Mouse (Mus musculus) stomach, embryonic 14.5 days (tissue): ENCODE results near the gene Olfr418. TPM values are rescaled to one million over a fixed set of nuclear protein-coding genes. Genes with fewer than 3 reads are reported as not detected.
"Not testable (repeated sequence)": the region's sequence is repeated elsewhere in the genome, so short reads cannot be mapped to it uniquely, and the experiment has no call there.

Source experiments
- ATAC-seq: fragments of 200-750 bp; cut with Nextera tagmentation; 2 replicates; pipeline ENCODE4 v1.8.0; 2017; ENCODE audit warnings: low read depth, moderate TSS enrichment; ENCODE audit not compliant: insufficient number of reproducible peaks, insufficient read depth, low FRiP score
- H3K27ac ChIP-seq: fragments of 300-500 bp; sonication (generic); 2 replicates; pipeline ENCODE4 v1.5.1; 2014; ENCODE audit warnings: mild to moderate bottlenecking, low read length, moderate library complexity, mixed read lengths
- H3K27me3 ChIP-seq: fragments of 300-500 bp; sonication (generic); 2 replicates; pipeline ENCODE4 v1.6.1; 2014; ENCODE audit warnings: low read length, control low read depth, mixed read lengths; ENCODE audit not compliant: control insufficient read depth, insufficient read depth
- H3K36me3 ChIP-seq: fragments of 300-500 bp; sonication (generic); 2 replicates; pipeline ENCODE4 v1.6.1; 2014; ENCODE audit warnings: mild to moderate bottlenecking, control low read depth, low read length, moderate library complexity, mixed read lengths; ENCODE audit not compliant: control insufficient read depth, insufficient read depth
- H3K4me1 ChIP-seq: fragments of 300-500 bp; sonication (generic); 2 replicates; pipeline ENCODE4 v1.6.1; 2014; ENCODE audit warnings: low read length, control low read depth, mixed read lengths; ENCODE audit not compliant: control insufficient read depth, insufficient read depth
- H3K4me2 ChIP-seq: fragments of 300-500 bp; sonication (generic); replicated peaks from 2 replicates; pipeline ENCODE4 v1.6.1; 2014; ENCODE audit warnings: low read depth, low read length, control low read depth
- H3K4me3 ChIP-seq: fragments of 300-500 bp; sonication (generic); 2 replicates; pipeline ENCODE4 v1.5.1; 2014; ENCODE audit warnings: low read depth, low read length, control low read depth
- H3K9ac ChIP-seq: fragments of 300-500 bp; sonication (generic); replicated peaks from 2 replicates; pipeline ENCODE4 v1.6.1; 2014; ENCODE audit warnings: low read depth, mild to moderate bottlenecking, control low read depth, low read length, moderate library complexity, mixed read lengths
- H3K9me3 ChIP-seq: fragments of 300-500 bp; sonication (generic); 2 replicates; pipeline ENCODE4 v1.6.1; 2016; ENCODE audit warnings: low read depth, low read length, control low read depth; ENCODE audit not compliant: control insufficient read depth
- WGBS: fragments of 180-500 bp; shearing (Covaris S2); extraction: QIAGEN DNeasy Blood & Tissue Kit; methylation state at CpG from one replicate; pipeline ENCODE4 v1.1.7; 2014; 5-methylcytosine and 5-hydroxymethylcytosine counted together
- polyA plus RNA-seq: library from polyadenylated mRNA; unstranded; fragments of >200 nt; fragmentation: Nextera tagmentation; extraction: Ambion mirVana; gene quantifications from 2 replicates; pipeline ENCODE4 v1.2.1, GENCODE M21; 2014

Olfr418 gene
- not detected in 2 replicates for polyA plus RNA-seq

GRCm38 (mm10) chr1:173265701-173266100, at the start of gene Olfr418:
Gene Olfr418, plus strand, starts transcription at chr1:173266001.
- Histone ChIP-seq H3K36me3 (no peaks in the 10 kb centered on the region), H3K9me3 (no peaks in the 10 kb centered on the region), H3K4me1 (no peaks in the 10 kb centered on the region), H3K9ac (no peak within 1 kb of the TSS), H3K27me3 (no peaks in the 10 kb centered on the region), H3K4me2 (no peak within 1 kb of the TSS), H3K4me3 (no peak within 1 kb of the TSS), H3K27ac (no peak within 1 kb of the TSS)
- no peak for ATAC-seq

- no peaks in the 10 kb centered on the region for H3K4me1 ChIP-seq
- no peaks in the 10 kb centered on the region for H3K9me3 ChIP-seq
- no peak for ATAC-seq
- H3K4me2 ChIP-seq, result no peak overlapping the region
- H3K27me3 ChIP-seq, result no peaks in the 10 kb centered on the region
- H3K36me3 ChIP-seq, result no peaks in the 10 kb centered on the region
- H3K27ac ChIP-seq, result no peak overlapping the region
- WGBS, result 83% methylated on average over 3 of the region's 3 CpGs
- no peak overlapping the region for H3K9ac ChIP-seq
- no peak overlapping the region for H3K4me3 ChIP-seq
Observed at GRCm38 (mm10) chr1:173216481-173216880, 49.3 kb upstream of the Olfr418 start.

- H3K4me2 ChIP-seq, result no peak within 1 kb of the TSS
- no peaks in the 10 kb centered on the region for H3K4me1 ChIP-seq
- ATAC-seq, result no peak
- H3K27me3 ChIP-seq, result no peaks in the 10 kb centered on the region
- H3K9ac ChIP-seq, result no peak within 1 kb of the TSS
- H3K36me3 ChIP-seq, result no peaks in the 10 kb centered on the region
- no peak within 1 kb of the TSS for H3K4me3 ChIP-seq
- no peaks in the 10 kb centered on the region for H3K9me3 ChIP-seq
- no peak within 1 kb of the TSS for H3K27ac ChIP-seq
- WGBS, result 93% methylated on average over 2 of the region's 2 CpGs
Observed at GRCm38 (mm10) chr1:173227081-173227480, 38.7 kb upstream of the Olfr418 start, which contains the start of gene Fcer1a. Gene Fcer1a, minus strand, starts transcription at chr1:173227214.

- H3K9ac ChIP-seq, H3K4me1 ChIP-seq, H3K4me3 ChIP-seq, H3K9me3 ChIP-seq, H3K36me3 ChIP-seq, ATAC-seq, H3K27ac ChIP-seq, H3K27me3 ChIP-seq, H3K4me2 ChIP-seq: not testable (repeated sequence)
- 85% methylated on average over 1 of the region's 1 CpGs for whole genome bisulfite sequencing
Observed at GRCm38 (mm10) chr1:173237004-173237403, 28.8 kb upstream of the Olfr418 start.

- Histone ChIP-seq H3K27me3 (no peaks in the 10 kb centered on the region), H3K9me3 (no peaks in the 10 kb centered on the region), H3K4me1 (no peaks in the 10 kb centered on the region), H3K27ac (no peak overlapping the region), H3K36me3 (no peaks in the 10 kb centered on the region), H3K9ac (no peak overlapping the region), H3K4me3 (no peak overlapping the region), H3K4me2 (no peak overlapping the region)
- ATAC-seq, result no peak
- 88% methylated on average over 3 of the region's 3 CpGs for WGBS
Observed at GRCm38 (mm10) chr1:173249888-173250287, 15.9 kb upstream of the Olfr418 start.

GRCm38 (mm10) chr1:173277677-173278076, 11.9 kb downstream of the Olfr418 start, which contains the start of gene Mptx2:
Gene Mptx2, minus strand, starts transcription at chr1:173277777.
- Histone ChIP-seq H3K4me1 (no peaks in the 10 kb centered on the region), H3K27ac (no peak within 1 kb of the TSS), H3K4me2 (no peak within 1 kb of the TSS), H3K27me3 (no peaks in the 10 kb centered on the region), H3K9ac (no peak within 1 kb of the TSS), H3K9me3 (no peaks in the 10 kb centered on the region), H3K4me3 (no peak within 1 kb of the TSS), H3K36me3 (no peaks in the 10 kb centered on the region)
- no peak for ATAC-seq
- 65% methylated on average over 3 of the region's 3 CpGs for WGBS

- not testable (repeated sequence) for H3K4me3 ChIP-seq, H3K4me1 ChIP-seq, H3K4me2 ChIP-seq, H3K27ac ChIP-seq, H3K27me3 ChIP-seq, H3K9ac ChIP-seq, H3K36me3 ChIP-seq, H3K9me3 ChIP-seq
- peak; percentile 77; the same call in 1 of the 2 replicates for ATAC-seq
- 16% methylated on average over 3 of the region's 3 CpGs for WGBS
Observed at GRCm38 (mm10) chr1:173302795-173303194, 37.0 kb downstream of the Olfr418 start.

- not testable (repeated sequence) for H3K4me2 ChIP-seq, H3K27ac ChIP-seq, H3K4me3 ChIP-seq, ATAC-seq, H3K36me3 ChIP-seq, H3K9me3 ChIP-seq, H3K27me3 ChIP-seq, H3K4me1 ChIP-seq, H3K9ac ChIP-seq
- WGBS, result 71% methylated on average over 7 of the region's 7 CpGs
Observed at GRCm38 (mm10) chr1:173313535-173314050, 47.8 kb downstream of the Olfr418 start.

- Histone ChIP-seq H3K4me2 (no peak overlapping the region), H3K36me3 (no peaks in the 10 kb centered on the region), H3K27me3 (no peaks in the 10 kb centered on the region), H3K9me3 (no peaks in the 10 kb centered on the region), H3K4me1 (no peaks in the 10 kb centered on the region), H3K4me3 (no peak overlapping the region), H3K27ac (no peak overlapping the region), H3K9ac (no peak overlapping the region)
- no peak for ATAC-seq
- 61% methylated on average over 3 of the region's 3 CpGs for WGBS
Observed at GRCm38 (mm10) chr1:173315725-173316124, 49.9 kb downstream of the Olfr418 start.
